Mouse (Mus musculus) MEL (cell line): ENCODE measurements around the gene Slc2a13. TPM values are rescaled to one million over a fixed set of nuclear protein-coding genes. Genes with fewer than 3 reads are reported as not detected.

Experiments
- DNase-seq: peaks from one replicate; pipeline ENCODE4 v3.0.0; 2011; ENCODE audit warnings: low read depth, low spot score
- H3K27ac ChIP-seq: 2 replicates; pipeline ENCODE4 v1.5.1; 2012; ENCODE audit warnings: low read depth, mild to moderate bottlenecking, control low read depth, low read length, moderate library complexity; ENCODE audit not compliant: control insufficient read depth
- H3K27me3 ChIP-seq, 2 experiments: fragments of 150-350 bp in 1 of 2; sonication (generic) in 1 of 2; 2 replicates each; pipeline ENCODE4 v1.6.1; 2012; ENCODE audit warnings: low read length in 2 of 2, mild to moderate bottlenecking in 2 of 2, improper control_type of control experiment in 1 of 2, moderate library complexity in 1 of 2; ENCODE audit not compliant: insufficient read depth in 2 of 2, control insufficient read depth in 1 of 2
- H3K36me3 ChIP-seq, 2 experiments: 2 replicates each; pipeline ENCODE4 v1.6.1; 2012 to 2014; ENCODE audit warnings: low read length in 2 of 2, improper control_type of control experiment in 1 of 2, inconsistent platforms in 1 of 2, mild to moderate bottlenecking in 1 of 2; ENCODE audit not compliant: insufficient read depth in 2 of 2, control insufficient read depth in 1 of 2
- H3K4me1 ChIP-seq, 2 experiments: fragments of 150-350 bp in 1 of 2; sonication (generic) in 1 of 2; 2 replicates each; pipeline ENCODE4 v1.6.1; 2012; ENCODE audit warnings: low read length in 2 of 2, improper control_type of control experiment in 1 of 2, mild to moderate bottlenecking in 1 of 2; ENCODE audit not compliant: insufficient read depth in 2 of 2, control insufficient read depth in 1 of 2
- H3K4me3 ChIP-seq, 2 experiments: fragments of 150-350 bp in 1 of 2; sonication (generic) in 1 of 2; 2 replicates each; pipeline ENCODE4 v1.5.1; 2012; ENCODE audit warnings: low read depth in 2 of 2, low read length in 2 of 2, mild to moderate bottlenecking in 2 of 2, moderate library complexity in 2 of 2, control low read depth in 1 of 2, improper control_type of control experiment in 1 of 2; ENCODE audit not compliant: control insufficient read depth in 1 of 2, insufficient read depth in 1 of 2
- H3K79me2 ChIP-seq: 2 replicates; pipeline ENCODE4 v1.6.1; 2012; ENCODE audit warnings: mild to moderate bottlenecking, low read length, moderate library complexity; ENCODE audit not compliant: control insufficient read depth, poor library complexity, insufficient read depth
- H3K9ac ChIP-seq: 2 replicates; pipeline ENCODE4 v1.6.1; 2012; ENCODE audit warnings: low read depth, mild to moderate bottlenecking, control low read depth, low read length, moderate library complexity; ENCODE audit not compliant: control insufficient read depth, poor library complexity, severe bottlenecking
- H3K9me3 ChIP-seq: fragments of 150-350 bp; sonication (generic); replicated peaks from 2 replicates; pipeline ENCODE4 v1.6.1; 2012; ENCODE audit warnings: mild to moderate bottlenecking, low read length, improper control_type of control experiment, moderate library complexity; ENCODE audit not compliant: insufficient read depth
- CHD1 ChIP-seq: IDR thresholded peaks from 2 replicates; pipeline ENCODE4 v1.6.1; 2012; ENCODE audit warnings: low read depth, mild to moderate bottlenecking, inconsistent platforms, low read length, improper control_type of control experiment
- CHD2 ChIP-seq: IDR thresholded peaks from 2 replicates; pipeline ENCODE4 v1.6.1; 2011; ENCODE audit warnings: low read length, improper control_type of control experiment
- CTCF ChIP-seq, 3 experiments: IDR thresholded peaks in 2 of 3; conservative IDR thresholded peaks in 1 of 3; 2 replicates each; pipeline ENCODE4 v1.5.1; 2011 to 2012; ENCODE audit warnings: low read length in 3 of 3, low read depth in 2 of 3, mild to moderate bottlenecking in 2 of 3, improper control_type of control experiment in 1 of 3, inconsistent platforms in 1 of 3, mixed read lengths in 1 of 3, moderate library complexity in 1 of 3; ENCODE audit not compliant: control insufficient read depth in 1 of 3, insufficient read depth in 1 of 3, poor library complexity in 1 of 3, severe bottlenecking in 1 of 3
- E2F4 ChIP-seq: IDR thresholded peaks from 2 replicates; pipeline ENCODE4 v1.6.1; 2011; ENCODE audit warnings: low read depth, low read length, improper control_type of control experiment, borderline replicate concordance
- EP300 ChIP-seq, 2 experiments: IDR thresholded peaks; 2 replicates each; pipeline ENCODE4 v1.6.1; 2011; ENCODE audit warnings: improper control_type of control experiment in 2 of 2, low read length in 2 of 2, low read depth in 1 of 2, mild to moderate bottlenecking in 1 of 2
- HCFC1 ChIP-seq: IDR thresholded peaks from 2 replicates; pipeline ENCODE4 v1.6.1; 2012; ENCODE audit warnings: low read depth, mild to moderate bottlenecking, inconsistent platforms, low read length, improper control_type of control experiment, moderate library complexity
- MAX ChIP-seq: IDR thresholded peaks from 2 replicates; pipeline ENCODE4 v1.6.1; 2011; ENCODE audit warnings: low read length, improper control_type of control experiment
- MAZ ChIP-seq: IDR thresholded peaks from 2 replicates; pipeline ENCODE4 v1.6.1; 2012; ENCODE audit warnings: low read depth, mild to moderate bottlenecking, inconsistent platforms, low read length, improper control_type of control experiment
- MYC ChIP-seq: IDR thresholded peaks from 2 replicates; pipeline ENCODE4 v1.6.1; 2011; ENCODE audit warnings: low read depth, mild to moderate bottlenecking, low read length, improper control_type of control experiment, moderate library complexity
- NELFE ChIP-seq: IDR thresholded peaks from 2 replicates; pipeline ENCODE4 v1.6.1; 2011; ENCODE audit warnings: low read depth, low read length, improper control_type of control experiment
- POLR2AphosphoS2 ChIP-seq: IDR thresholded peaks from 2 replicates; pipeline ENCODE4 v1.6.1; 2011; ENCODE audit warnings: low read length, improper control_type of control experiment
- POLR2AphosphoS5 ChIP-seq: IDR thresholded peaks from 2 replicates; pipeline ENCODE4 v1.6.1; 2012; ENCODE audit warnings: low read depth, borderline replicate concordance, mild to moderate bottlenecking, inconsistent platforms, low read length, moderate library complexity, mixed read lengths
- RCOR1 ChIP-seq: IDR thresholded peaks from 2 replicates; pipeline ENCODE4 v1.6.1; 2012; ENCODE audit warnings: low read depth, mild to moderate bottlenecking, inconsistent platforms, low read length, improper control_type of control experiment
- SIN3A ChIP-seq: IDR thresholded peaks from 2 replicates; pipeline ENCODE4 v1.6.1; 2012; ENCODE audit warnings: low read length, improper control_type of control experiment, inconsistent platforms
- SMC3 ChIP-seq: IDR thresholded peaks from 2 replicates; pipeline ENCODE4 v1.6.1; 2011; ENCODE audit warnings: low read depth, low read length, improper control_type of control experiment
- TAL1 ChIP-seq: IDR thresholded peaks from 2 replicates; pipeline ENCODE4 v1.6.1; 2012; ENCODE audit warnings: mild to moderate bottlenecking, inconsistent platforms, low read length, moderate library complexity, mixed read lengths
- TCF12 ChIP-seq: IDR thresholded peaks from 2 replicates; pipeline ENCODE4 v1.6.1; 2014; ENCODE audit warnings: low read depth, mild to moderate bottlenecking, inconsistent platforms, low read length, improper control_type of control experiment, moderate library complexity
- UBTF ChIP-seq: IDR thresholded peaks from 2 replicates; pipeline ENCODE4 v1.6.1; 2012; ENCODE audit warnings: low read depth, mild to moderate bottlenecking, inconsistent platforms, low read length, improper control_type of control experiment, moderate library complexity, borderline replicate concordance; ENCODE audit not compliant: insufficient read depth
- USF1 ChIP-seq: IDR thresholded peaks from 2 replicates; pipeline ENCODE4 v1.6.1; 2014; ENCODE audit warnings: low read depth, mild to moderate bottlenecking, inconsistent platforms, low read length, improper control_type of control experiment, moderate library complexity
- ZKSCAN1 ChIP-seq: IDR thresholded peaks from 2 replicates; pipeline ENCODE4 v1.6.1; 2012; ENCODE audit warnings: low read depth, mild to moderate bottlenecking, inconsistent platforms, low read length, improper control_type of control experiment, moderate library complexity
- polyA plus RNA-seq, 2 experiments: library from polyadenylated mRNA; stranded (reverse) in 1 of 2; unstranded in 1 of 2; fragments of >175 nt in 1 of 2; fragments of >200 nt in 1 of 2; gene quantifications; 2 replicates each; pipeline versions ENCODE4 v1.2.1 to v1.2.4; 2012; ENCODE audit warnings: low replicate concordance in 2 of 2, low read depth in 1 of 2; ENCODE audit not compliant: insufficient read length in 2 of 2, insufficient read depth in 1 of 2, missing spikeins in 1 of 2
- total RNA-seq: library from RNA; depleted of rRNA; stranded (reverse); fragments of 300-350 nt; gene quantifications from 2 replicates; pipeline ENCODE4 v1.2.3, GENCODE M21; 2012

The Slc2a13 gene
- total and polyA plus RNA-seq, 3 experiments: not detected

GRCm38 (mm10) chr15:91473690-91474409, 99.2 kb downstream of the Slc2a13 start:
- DNase-seq: no peak
- no peak overlapping the region for H3K4me3 ChIP-seq
- no peak overlapping the region for H3K27ac ChIP-seq
- no peaks in the 10 kb centered on the region for H3K79me2 ChIP-seq
- no peaks in the 10 kb centered on the region for H3K36me3 ChIP-seq
- TF ChIP-seq SIN3A: no peak
- no peak for TF ChIP-seq ZKSCAN1
- TF ChIP-seq E2F4: no peak
- TF ChIP-seq USF1: no peak
- no peak for TF ChIP-seq RCOR1
- TF ChIP-seq HCFC1: no peak
- TF ChIP-seq CHD2: no peak
- no peak for TF ChIP-seq MAX
- TF ChIP-seq SMC3: no peak
- TF ChIP-seq UBTF: no peak
- TF ChIP-seq POLR2AphosphoS2: no peak
- no peak for TF ChIP-seq CTCF (IDR thresholded peaks at IDR 0.05 in 2 of 3, conservative IDR thresholded peaks at IDR 0.05 in 1 of 3; ENCODE audit: control insufficient read depth in 1 of 3, insufficient read depth in 1 of 3, low read depth in 2 of 3, low read length in 3 of 3, poor library complexity in 1 of 3, severe bottlenecking in 1 of 3)
- TF ChIP-seq MAZ: no peak
- no peak for TF ChIP-seq CHD1
- TF ChIP-seq EP300 (IDR thresholded peaks at IDR 0.05; ENCODE audit: low read depth in 1 of 2, low read length in 2 of 2): no peak
- TF ChIP-seq, all 39 proteins: peak for 0
- Histone ChIP-seq H3K4me1 (no peaks in the 10 kb centered on the region), H3K27me3 (no peaks in the 10 kb centered on the region), H3K9ac (no peak overlapping the region), H3K9me3 (no peaks in the 10 kb centered on the region)

DNA sequence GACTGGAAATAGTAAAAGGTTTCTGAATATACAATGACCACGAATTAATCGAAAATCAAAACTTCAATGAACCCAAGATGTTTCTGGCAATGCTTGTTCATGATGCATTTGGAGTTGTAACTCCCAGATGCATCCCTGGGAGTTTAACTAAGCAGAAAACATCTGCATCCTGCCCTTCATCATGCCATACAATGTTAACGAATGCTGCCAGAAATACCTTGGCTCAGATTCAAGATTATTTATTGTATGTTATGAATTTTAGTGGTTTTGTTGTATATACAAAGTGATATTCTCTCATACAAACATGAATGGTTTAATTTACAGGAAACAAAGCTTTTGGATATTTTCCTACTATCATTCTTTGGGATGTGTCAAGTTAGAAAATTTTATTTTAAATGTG, 107.7 kb downstream of the Slc2a13 start:
- DNase-seq: no peak
- TF ChIP-seq TCF12 (no peak), SMC3 (no peak), POLR2AphosphoS5 (no peak), SIN3A (no peak), TAL1 (no peak), NELFE (no peak), E2F4 (no peak), EP300 (IDR thresholded peaks at IDR 0.05; ENCODE audit: low read depth in 1 of 2, low read length in 2 of 2) (no peak), USF1 (no peak), ZKSCAN1 (no peak), MYC (no peak), CTCF (IDR thresholded peaks at IDR 0.05 in 2 of 3, conservative IDR thresholded peaks at IDR 0.05 in 1 of 3; ENCODE audit: control insufficient read depth in 1 of 3, insufficient read depth in 1 of 3, low read depth in 2 of 3, low read length in 3 of 3, poor library complexity in 1 of 3, severe bottlenecking in 1 of 3) (no peak), POLR2AphosphoS2 (no peak)

More for the DNA sequence above, 107.7 kb downstream of the Slc2a13 start:
- no peak overlapping the region for H3K9ac ChIP-seq
- H3K27me3 ChIP-seq: no peaks in the 10 kb centered on the region
- H3K9me3 ChIP-seq: no peaks in the 10 kb centered on the region
- H3K27ac ChIP-seq: no peak overlapping the region
- no peaks in the 10 kb centered on the region for H3K36me3 ChIP-seq
- H3K4me1 ChIP-seq: no peaks in the 10 kb centered on the region
- no peaks in the 10 kb centered on the region for H3K79me2 ChIP-seq
- no peak overlapping the region for H3K4me3 ChIP-seq
